Mouse (Mus musculus) forebrain, embryonic 10.5 days (tissue): ENCODE data around the gene Fam98b. TPM values are rescaled to one million over a fixed set of nuclear protein-coding genes. Genes with fewer than 3 reads are reported as not detected.
A peak's percentile ranks its signal among the peaks of the same experiment; 100 is the strongest.

ENCODE experiments used
- DNase-seq: peaks from one replicate; pipeline ENCODE4 v3.0.0-alpha.2; 2017; ENCODE audit warnings: low spot score; ENCODE audit errors: extremely low spot score
- H3K27ac ChIP-seq: fragments of 300-500 bp; sonication (generic); 2 replicates; pipeline ENCODE4 v1.5.1; 2016; ENCODE audit warnings: mild to moderate bottlenecking
- H3K27me3 ChIP-seq: fragments of 300-500 bp; sonication (generic); 2 replicates; pipeline ENCODE4 v1.6.1; 2016; ENCODE audit warnings: mild to moderate bottlenecking; ENCODE audit not compliant: poor library complexity, severe bottlenecking
- H3K36me3 ChIP-seq: fragments of 300-500 bp; sonication (generic); replicated peaks from 2 replicates; pipeline ENCODE4 v1.6.1; 2016; ENCODE audit warnings: mild to moderate bottlenecking, moderate library complexity
- H3K4me1 ChIP-seq: fragments of 300-500 bp; sonication (generic); 2 replicates; pipeline ENCODE4 v1.6.1; 2016
- H3K4me3 ChIP-seq: fragments of 300-500 bp; sonication (generic); 2 replicates; pipeline ENCODE4 v1.5.1; 2016; ENCODE audit warnings: mild to moderate bottlenecking, moderate library complexity
- H3K9me3 ChIP-seq: fragments of 300-500 bp; sonication (generic); 2 replicates; pipeline ENCODE4 v1.6.1; 2016; ENCODE audit warnings: mild to moderate bottlenecking, moderate library complexity
- WGBS: fragments of 180-500 bp; shearing (Covaris S2); methylation state at CpG from one replicate; pipeline ENCODE4 v1.1.7; 2016; 5-methylcytosine and 5-hydroxymethylcytosine counted together
- polyA plus RNA-seq: library from polyadenylated mRNA; unstranded; fragments of >200 nt; fragmentation: Nextera tagmentation; extraction: Ambion mirVana; gene quantifications from 2 replicates; pipeline ENCODE4 v1.2.1, GENCODE M21; 2016

Gene Fam98b
- polyA plus RNA-seq, 1 experiment from 2014 or later = 24.6 TPM

DNA sequence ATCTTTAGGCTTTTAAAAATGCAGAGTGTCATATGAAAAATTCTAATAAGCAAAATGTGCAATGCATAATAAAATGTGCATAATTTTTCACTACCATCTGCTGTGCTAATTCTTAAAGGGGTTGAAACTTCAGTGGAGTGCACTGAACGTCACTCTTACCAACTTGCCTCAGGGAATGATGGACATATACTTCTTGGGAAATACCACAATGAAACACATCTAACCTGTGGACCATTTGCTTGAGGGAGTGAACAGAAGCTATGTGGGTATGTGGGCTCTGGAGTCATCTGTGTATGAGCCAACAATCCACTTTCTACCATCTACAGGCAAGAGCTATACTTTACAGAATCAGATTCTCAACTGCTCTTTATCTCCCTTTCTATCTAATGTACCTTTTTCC, 61.8 kb downstream of the Fam98b start:
- Histone ChIP-seq H3K9me3 (peaks cover 7% of the 10 kb centered on the region; the same call in 1 of the 2 replicates), H3K27me3 (no peaks in the 10 kb centered on the region), H3K36me3 (no peaks in the 10 kb centered on the region), H3K4me3 (no peak overlapping the region), H3K4me1 (peaks cover 16% of the 10 kb centered on the region), H3K27ac (no peak overlapping the region)
- 81% methylated on average over 1 of the region's 1 CpGs for WGBS
- DNase-seq = no peak

DNA sequence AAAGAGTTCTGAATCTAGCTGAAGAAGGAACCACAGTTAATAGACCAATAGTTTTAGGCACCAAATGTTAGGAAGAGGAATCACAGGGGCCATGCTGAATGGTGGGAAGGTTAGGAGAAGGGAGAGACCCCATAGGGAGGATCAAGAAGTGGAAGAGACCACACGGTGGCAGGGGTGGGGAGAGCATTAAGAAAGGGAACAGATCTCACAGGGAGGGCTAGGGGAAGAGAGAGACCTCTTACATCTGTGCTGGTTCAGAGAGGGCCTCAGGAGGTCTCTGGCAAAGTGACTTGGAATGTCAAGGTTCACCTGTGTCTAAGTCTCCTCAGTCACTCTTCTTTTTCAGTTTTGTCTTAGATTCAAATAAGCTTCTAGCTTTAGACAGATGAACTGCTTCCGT, 62.5 kb downstream of the Fam98b start:
- peaks cover 12% of the 10 kb centered on the region; the same call in 1 of the 2 replicates for H3K9me3 ChIP-seq
- peaks cover 16% of the 10 kb centered on the region for H3K4me1 ChIP-seq
- no peak for DNase-seq
- H3K36me3 ChIP-seq = no peaks in the 10 kb centered on the region
- H3K4me3 ChIP-seq = no peak overlapping the region
- no peak overlapping the region for H3K27ac ChIP-seq
- WGBS = 77% methylated on average over 2 of the region's 2 CpGs
- no peaks in the 10 kb centered on the region for H3K27me3 ChIP-seq

DNA sequence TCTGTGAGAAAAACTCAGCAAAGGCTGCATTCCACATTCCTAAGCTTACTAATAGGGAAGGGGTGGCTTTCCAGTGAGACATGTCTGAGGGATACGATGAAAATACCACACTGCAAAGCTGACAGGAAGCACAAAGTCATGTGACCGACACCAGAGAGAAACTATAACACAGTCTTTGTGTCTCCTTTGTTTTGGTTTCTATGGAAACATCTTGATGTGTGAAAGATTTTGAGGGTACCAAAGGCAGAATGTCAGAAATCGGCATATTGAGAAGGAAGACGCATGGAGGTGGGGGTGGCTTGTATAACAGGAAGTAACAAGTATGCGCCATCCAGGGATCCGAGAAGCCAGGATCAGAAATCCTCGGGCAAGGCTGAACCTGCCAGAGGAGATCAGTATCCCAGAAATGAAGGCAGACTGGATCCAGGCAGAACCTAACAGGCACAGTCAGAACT, 62.9 kb downstream of the Fam98b start:
- Histone ChIP-seq H3K4me3 (no peak overlapping the region), H3K27me3 (no peaks in the 10 kb centered on the region), H3K4me1 (peaks cover 16% of the 10 kb centered on the region), H3K27ac (no peak overlapping the region), H3K36me3 (no peaks in the 10 kb centered on the region), H3K9me3 (peaks cover 12% of the 10 kb centered on the region; the same call in 1 of the 2 replicates)
- 86% methylated on average over 7 of the region's 7 CpGs for WGBS
- DNase-seq = no peak

DNA sequence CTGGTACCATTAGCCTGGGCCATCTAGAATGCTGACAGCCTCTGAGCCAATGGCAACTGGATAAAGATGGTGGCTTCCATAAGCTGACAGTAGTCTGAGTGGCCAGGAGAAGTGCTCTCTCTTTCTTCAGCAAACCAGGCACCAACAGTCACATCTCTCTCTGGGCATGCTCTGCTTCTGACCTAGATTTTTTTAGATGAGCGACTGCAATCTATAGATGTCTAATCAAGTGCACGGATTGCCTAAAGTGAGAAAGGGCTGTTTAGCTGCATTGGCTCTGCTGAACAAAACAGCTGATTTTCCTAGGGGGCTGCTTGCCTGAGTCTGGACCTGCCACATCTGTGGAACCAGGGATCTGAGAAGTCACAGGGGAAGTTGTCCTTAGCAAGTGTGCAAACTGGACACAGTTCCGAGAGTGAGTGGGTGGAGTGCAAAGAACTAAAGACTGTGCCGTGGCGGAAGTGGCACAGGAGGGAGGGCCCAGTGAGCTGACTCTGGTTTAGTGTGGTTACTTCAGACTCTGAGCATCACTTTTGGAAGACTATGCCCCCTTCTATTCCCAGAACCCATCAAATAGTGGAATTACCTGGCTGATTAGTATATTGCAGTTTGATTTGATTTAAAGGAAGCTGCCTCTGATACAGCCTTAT, 64.2 kb downstream of the Fam98b start:
- Histone ChIP-seq H3K27ac (no peak overlapping the region), H3K9me3 (peaks cover 12% of the 10 kb centered on the region; the same call in 1 of the 2 replicates), H3K4me3 (no peak overlapping the region), H3K27me3 (no peaks in the 10 kb centered on the region), H3K4me1 (peaks cover 16% of the 10 kb centered on the region), H3K36me3 (no peaks in the 10 kb centered on the region)
- WGBS = 82% methylated on average over 5 of the region's 5 CpGs
- DNase-seq = no peak

DNA sequence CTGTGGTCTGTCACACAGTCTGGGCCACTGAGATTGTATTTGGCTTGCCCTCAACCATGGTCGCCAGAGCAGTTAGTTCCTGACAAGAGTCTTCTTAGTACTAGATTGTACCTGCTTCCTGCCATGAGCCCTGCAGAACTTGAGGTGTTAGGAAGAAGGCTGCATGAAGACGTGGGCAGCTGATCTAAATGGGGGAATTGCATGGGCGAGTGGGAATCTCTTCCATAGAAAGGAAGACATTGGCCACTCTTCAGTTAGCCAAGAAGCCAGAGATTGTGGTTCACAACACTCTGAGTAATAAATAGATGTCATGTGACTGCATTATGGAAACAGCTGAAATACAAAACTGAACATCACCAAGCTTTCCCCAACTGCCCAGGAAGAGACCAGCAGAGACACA, 69.5 kb downstream of the Fam98b start:
- H3K9me3 ChIP-seq = peaks cover 12% of the 10 kb centered on the region; the same call in 1 of the 2 replicates
- DNase-seq = peak; percentile 2
- H3K4me1 ChIP-seq = peaks cover under 1% of the 10 kb centered on the region; the same call in 1 of the 2 replicates
- H3K4me3 ChIP-seq = no peak overlapping the region
- H3K27me3 ChIP-seq = no peaks in the 10 kb centered on the region
- no peak overlapping the region for H3K27ac ChIP-seq
- WGBS = 86% methylated on average over 3 of the region's 3 CpGs
- H3K36me3 ChIP-seq = no peaks in the 10 kb centered on the region

Other genes starting within 250 kb of the Fam98b start
- 7.2 and 7.4 TPM in 2 replicates for gene Spred1, start 128.4 kb upstream of the Fam98b start, polyA plus RNA-seq
- 3.6 and 4.8 TPM in 2 replicates for gene Rasgrp1, start 93.3 kb downstream of the Fam98b start, polyA plus RNA-seq